In genomic region chr3:127529210-127529609, GRCm38 (mm10) we compare ENCODE assay signal across 24 mouse cellular contexts.
"Had no signal": no experiment of that assay in that cellular context is flagged by ENCODE, and none has a peak within 500 bp of the region (broad histone marks: within the 10 kb centered on the region; RNA-seq: fewer than 3 reads in every experiment).

No protein-coding gene starts in this region.

- H3K27me3 ChIP-seq: heart, embryonic 13.5 days; heart, embryonic 15.5 days; hindbrain, embryonic 13.5 days; hindbrain, embryonic 15.5 days; kidney, embryonic 15.5 days; limb, embryonic 13.5 days; limb, embryonic 15.5 days had no signal

- H3K27ac ChIP-seq: heart, embryonic 13.5 days; heart, embryonic 15.5 days; hindbrain, embryonic 13.5 days; hindbrain, embryonic 15.5 days; hindbrain, postnatal 0 days; kidney, embryonic 15.5 days; kidney, postnatal 0 days; limb, embryonic 13.5 days; limb, embryonic 15.5 days had no signal

- ATAC-seq: forebrain, postnatal 0 days; hindbrain, postnatal 0 days had no signal

- H3K4me1 ChIP-seq: hindbrain, embryonic 13.5 days; hindbrain, embryonic 15.5 days; kidney, embryonic 15.5 days; limb, embryonic 13.5 days; limb, embryonic 15.5 days had no signal

- H3K9me3 ChIP-seq: heart, embryonic 13.5 days; heart, embryonic 15.5 days; hindbrain, embryonic 13.5 days; hindbrain, embryonic 15.5 days; kidney, embryonic 15.5 days; limb, embryonic 13.5 days; limb, embryonic 15.5 days had no signal

- H3K9ac ChIP-seq: forebrain, postnatal 0 days; heart, embryonic 13.5 days; heart, embryonic 15.5 days; hindbrain, embryonic 13.5 days; hindbrain, embryonic 15.5 days; kidney, embryonic 15.5 days; limb, embryonic 13.5 days; limb, embryonic 15.5 days had no signal

- H3K4me2 ChIP-seq: heart, embryonic 11.5 days; heart, embryonic 13.5 days; heart, embryonic 15.5 days; hindbrain, embryonic 13.5 days; hindbrain, embryonic 15.5 days; kidney, embryonic 15.5 days; limb, embryonic 13.5 days; limb, embryonic 15.5 days had no signal

- H3K4me3 ChIP-seq: heart, adult 2 months; heart, embryonic 13.5 days; heart, embryonic 15.5 days; hindbrain, embryonic 13.5 days; hindbrain, embryonic 15.5 days; kidney, embryonic 15.5 days; limb, embryonic 13.5 days; limb, embryonic 15.5 days had no signal

- H3K36me3 ChIP-seq: heart, embryonic 13.5 days; heart, embryonic 15.5 days; hindbrain, embryonic 13.5 days; hindbrain, embryonic 15.5 days; kidney, embryonic 15.5 days; limb, embryonic 13.5 days; limb, embryonic 15.5 days had no signal

- DNase-seq: forebrain, postnatal 0 days; gastrocnemius, postnatal 14 days; gastrocnemius, postnatal 36 days; heart, adult 2 months; heart, postnatal 14 days; heart, postnatal 36 days; kidney, adult 11 months; kidney, adult 2 months; kidney, adult 9 months; kidney, postnatal 14 days; kidney, postnatal 36 days; layer of hippocampus, adult 9-11 months; layer of hippocampus, postnatal 36 days; left cerebral cortex, postnatal 4 days had no signal
